Comparison of ENCODE assay signal across 21 mouse cellular contexts in the genomic region with DNA sequence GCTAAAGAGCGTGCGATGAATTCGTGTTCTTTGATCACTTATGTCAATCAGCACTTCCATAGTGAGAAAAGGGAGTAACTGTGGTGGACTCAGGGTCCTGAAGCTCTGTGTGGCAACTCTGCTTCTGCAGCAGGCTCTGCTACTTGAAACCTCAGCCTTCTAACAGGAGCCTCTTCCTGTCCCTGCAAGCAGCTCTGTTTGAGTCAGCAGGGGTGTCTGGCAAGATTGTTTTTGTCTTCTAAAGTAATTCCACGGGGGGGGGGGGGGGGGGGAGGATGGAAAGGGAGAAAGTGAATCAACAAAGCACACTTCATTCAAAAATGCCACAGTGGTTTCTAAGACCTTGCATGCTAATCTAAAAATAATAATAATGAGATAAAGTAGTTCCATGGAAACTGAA. TPM values are rescaled to one million over a fixed set of nuclear protein-coding genes. Genes with fewer than 3 reads are reported as not detected.
DNase-seq lines count a peak whose midpoint lies in the region; ATAC-seq and TF ChIP-seq lines count a peak whose summit lies in the region.
"Had no signal": no experiment of that assay in that cellular context is flagged by ENCODE, and none has a peak within 500 bp of the region (broad histone marks: within the 10 kb centered on the region; RNA-seq: fewer than 3 reads in every experiment).

No protein-coding gene starts in this region.

- H3K4me1 ChIP-seq in heart, embryonic 11.5 days (ENCODE audit: control insufficient read depth, insufficient read depth, low read length): peaks cover 29% of the 10 kb centered on the region
- H3K4me1 ChIP-seq in heart, embryonic 12.5 days (replicated peaks): peaks cover 52% of the 10 kb centered on the region
- no peaks in the 10 kb centered on the region for H3K4me1 ChIP-seq in intestine, postnatal 0 days (replicated peaks; ENCODE audit: control insufficient read depth, insufficient read depth, low read length)
- H3K4me1 ChIP-seq: forebrain, embryonic 15.5 days; kidney, embryonic 15.5 days had no signal

- H3K27ac ChIP-seq in heart, embryonic 11.5 days (ENCODE audit: low read depth, low read length): 0 out of 2 replicates have a peak overlapping the region, but pooled peaks have one; percentile 15
- no peak overlapping the region for H3K27ac ChIP-seq in heart, embryonic 12.5 days (ENCODE audit: poor library complexity, severe bottlenecking)
- H3K27ac ChIP-seq in intestine, postnatal 0 days (ENCODE audit: low read depth, low read length): no peak overlapping the region
- H3K27ac ChIP-seq: embryonic facial prominence, embryonic 15.5 days; forebrain, embryonic 15.5 days; heart, adult 2 months; heart, embryonic 13.5 days; hindbrain, embryonic 15.5 days; kidney, embryonic 15.5 days had no signal

- POLR2A ChIA-PET in Patski (lab: Charles Lee): no interaction called here

- no peak overlapping the region for H3K4me3 ChIP-seq in heart, embryonic 11.5 days (ENCODE audit: low read depth, low read length)
- no peak overlapping the region for H3K4me3 ChIP-seq in heart, embryonic 12.5 days
- H3K4me3 ChIP-seq in intestine, postnatal 0 days (ENCODE audit: low read depth, low read length): no peak overlapping the region
- H3K4me3 ChIP-seq: embryonic facial prominence, embryonic 15.5 days; forebrain, embryonic 15.5 days; heart, adult 2 months; heart, embryonic 13.5 days; hindbrain, embryonic 15.5 days; kidney, embryonic 15.5 days had no signal

- no peaks in the 10 kb centered on the region for H3K27me3 ChIP-seq in heart, embryonic 11.5 days (ENCODE audit: control insufficient read depth, insufficient read depth, low read length)
- H3K27me3 ChIP-seq in heart, embryonic 12.5 days (replicated peaks): 0 out of 2 replicates have a peak, but pooled peaks cover 10% of the 10 kb centered on the region
- H3K27me3 ChIP-seq in Patski: no peaks in the 10 kb centered on the region
- no peaks in the 10 kb centered on the region for H3K27me3 ChIP-seq in intestine, postnatal 0 days (replicated peaks; ENCODE audit: control insufficient read depth, insufficient read depth, low read length)
- H3K27me3 ChIP-seq: embryonic facial prominence, embryonic 15.5 days; forebrain, embryonic 15.5 days; heart, embryonic 13.5 days; hindbrain, embryonic 15.5 days had no signal

- CTCF ChIA-PET in Patski (lab: Charles Lee): interaction anchor here (0.8 kb wide), 1 partner anchor 11 kb away, joined by 3 read pairs; no protein-coding TSS in a partner anchor

- in situ Hi-C loops in Patski (cut with MboI; ENCODE audit: low pct_unique_long_range_greater_than_20kb): no loop called here

- no peaks in the 10 kb centered on the region for H3K36me3 ChIP-seq in heart, embryonic 11.5 days (ENCODE audit: control insufficient read depth, insufficient read depth, low read length)
- no peaks in the 10 kb centered on the region for H3K36me3 ChIP-seq in heart, embryonic 12.5 days
- no peaks in the 10 kb centered on the region for H3K36me3 ChIP-seq in intestine, postnatal 0 days (ENCODE audit: control insufficient read depth, insufficient read depth)
- H3K36me3 ChIP-seq: embryonic facial prominence, embryonic 15.5 days; forebrain, embryonic 15.5 days; heart, embryonic 13.5 days; hindbrain, embryonic 15.5 days; kidney, embryonic 15.5 days had no signal

- no peak for TF ChIP-seq CTCF in Patski (IDR thresholded peaks at IDR 0.05)
- no peak for TF ChIP-seq CTCF in intestine, postnatal 0 days (IDR thresholded peaks at IDR 0.05; ENCODE audit: low read depth)

- DNase-seq in CD4-positive, CD25-positive, alpha-beta regulatory T cell, adult 2 months (ENCODE audit: low read depth, low spot score): peak; percentile 48
- DNase-seq in Patski (ENCODE audit: low read depth, low spot score): peak; percentile 17
- peak; percentile 46 for DNase-seq in induced T-regulatory cell, adult 2 months (ENCODE audit: low read depth)
- no peak for DNase-seq in c-Kit-positive CD71-positive TER-119-positive erythroid progenitor cells, embryonic 14.5 days (ENCODE audit: low spot score)
- DNase-seq: adrenal gland, adult 2 months; cerebellum, adult 18-20 months; cerebellum, adult 9-11 months; cerebellum, postnatal 36 days; gastrocnemius, postnatal 10 days; heart, adult 2 months; heart, postnatal 36 days; kidney, adult 18-20 months had no signal

- no peak overlapping the region for H3K4me2 ChIP-seq in heart, embryonic 11.5 days
- H3K4me2 ChIP-seq in heart, embryonic 12.5 days: no peak overlapping the region
- no peak overlapping the region for H3K4me2 ChIP-seq in intestine, postnatal 0 days (replicated peaks; ENCODE audit: low read depth)
- H3K4me2 ChIP-seq: embryonic facial prominence, embryonic 15.5 days; forebrain, embryonic 15.5 days; heart, embryonic 13.5 days; hindbrain, embryonic 15.5 days; kidney, embryonic 15.5 days had no signal

- WGBS in heart, embryonic 11.5 days (ENCODE audit: insufficient replicate concordance): 10% methylated on average over 4 of the region's 4 CpGs
- WGBS in heart, embryonic 12.5 days: 20% methylated on average over 4 of the region's 4 CpGs
- 43% methylated on average over 4 of the region's 4 CpGs for WGBS in intestine, postnatal 0 days

- no peaks in the 10 kb centered on the region for H3K9me3 ChIP-seq in heart, embryonic 11.5 days (replicated peaks; ENCODE audit: control insufficient read depth, low read length)
- no peaks in the 10 kb centered on the region for H3K9me3 ChIP-seq in heart, embryonic 12.5 days (replicated peaks)
- H3K9me3 ChIP-seq in intestine, postnatal 0 days (ENCODE audit: control insufficient read depth): no peaks in the 10 kb centered on the region
- H3K9me3 ChIP-seq: embryonic facial prominence, embryonic 15.5 days; forebrain, embryonic 15.5 days; heart, embryonic 13.5 days; hindbrain, embryonic 15.5 days; kidney, embryonic 15.5 days had no signal

- no peak for ATAC-seq in heart, embryonic 11.5 days (replicated peaks; ENCODE audit: insufficient number of reproducible peaks, low FRiP score, low TSS enrichment)
- no peak for ATAC-seq in heart, embryonic 12.5 days (ENCODE audit: insufficient number of reproducible peaks, low FRiP score)
- no peak for ATAC-seq in Patski
- no peak for ATAC-seq in cerebellum, adult (ENCODE audit: insufficient number of reproducible peaks, low FRiP score, low TSS enrichment)
- no peak for ATAC-seq in intestine, postnatal 0 days
- ATAC-seq: forebrain, embryonic 15.5 days had no signal

- no peak overlapping the region for H3K9ac ChIP-seq in heart, embryonic 11.5 days (ENCODE audit: low read depth, low read length)
- no peak overlapping the region for H3K9ac ChIP-seq in heart, embryonic 12.5 days
- no peak overlapping the region for H3K9ac ChIP-seq in intestine, postnatal 0 days (ENCODE audit: low read depth, low read length)
- H3K9ac ChIP-seq: embryonic facial prominence, embryonic 15.5 days; forebrain, embryonic 15.5 days; heart, embryonic 13.5 days; hindbrain, embryonic 15.5 days; kidney, embryonic 15.5 days had no signal

RNA-seq across cellular contexts. Expression of gene Twist2, which starts 24.0 kb away (rescaled TPM):
- polyA plus RNA-seq in heart, embryonic 11.5 days (2014; fragmentation: Nextera tagmentation; extraction: Ambion mirVana): 5.2 and 6.5 TPM in 2 replicates
- polyA plus RNA-seq in heart, embryonic 12.5 days (2016; fragmentation: Nextera tagmentation; extraction: Ambion mirVana): 2.6 and 3.0 TPM in 2 replicates
- polyA plus RNA-seq in Patski (2021): 4.1 TPM
- 2.5 and 2.7 TPM in 2 replicates for polyA plus RNA-seq in intestine, postnatal 0 days (2015; fragmentation: Nextera tagmentation; extraction: Ambion mirVana)
